Mouse (Mus musculus) lung, postnatal 25 days (tissue): ENCODE measurements around the gene Gmip.

Experiments
- DNase-seq: peaks from one replicate; pipeline ENCODE4 v3.0.0; 2022; ENCODE audit warnings: low spot score

Gmip gene

DNA sequence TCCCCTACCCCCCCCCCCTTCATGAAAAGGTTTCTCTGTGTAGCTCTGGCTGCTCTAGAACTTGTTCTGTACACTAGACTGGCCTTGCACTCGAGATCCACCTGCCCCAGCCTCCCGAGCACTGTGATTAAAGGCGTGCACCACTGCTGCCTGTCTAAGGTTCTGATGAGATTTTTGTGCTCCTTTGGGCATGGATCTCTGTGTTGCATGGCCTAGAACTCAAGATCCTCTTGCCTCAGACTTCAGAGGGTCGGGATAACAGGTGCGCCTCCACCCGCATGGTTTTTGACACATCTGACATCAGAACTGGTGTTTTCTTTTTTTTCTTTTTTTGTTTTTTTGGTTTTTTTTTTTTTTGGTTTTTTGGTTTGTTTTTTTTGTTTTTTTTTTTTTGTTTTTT is 3.9 kb upstream of the Gmip start:
- DNase-seq: no peak

DNA sequence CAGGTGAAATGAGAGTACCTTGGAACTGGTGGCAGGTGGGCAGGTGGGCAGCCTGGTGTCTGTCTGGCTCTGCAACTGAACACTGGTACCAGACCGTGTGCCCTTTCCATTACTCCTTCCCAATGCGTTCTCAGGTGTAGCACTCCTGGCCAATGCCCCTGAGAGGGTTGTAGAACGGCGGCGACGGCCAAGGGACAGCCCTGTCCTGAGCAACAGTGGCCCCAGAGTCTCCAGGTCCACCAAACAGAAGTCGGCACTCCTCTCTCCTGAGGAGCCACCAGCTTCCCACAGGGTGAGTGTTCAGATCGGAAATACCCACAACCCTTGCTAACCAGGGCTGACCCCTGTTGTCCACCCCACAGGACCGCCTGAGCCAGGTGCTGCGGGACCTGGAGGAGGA is 3.4 kb upstream of the Gmip start:
- no peak for DNase-seq

DNA sequence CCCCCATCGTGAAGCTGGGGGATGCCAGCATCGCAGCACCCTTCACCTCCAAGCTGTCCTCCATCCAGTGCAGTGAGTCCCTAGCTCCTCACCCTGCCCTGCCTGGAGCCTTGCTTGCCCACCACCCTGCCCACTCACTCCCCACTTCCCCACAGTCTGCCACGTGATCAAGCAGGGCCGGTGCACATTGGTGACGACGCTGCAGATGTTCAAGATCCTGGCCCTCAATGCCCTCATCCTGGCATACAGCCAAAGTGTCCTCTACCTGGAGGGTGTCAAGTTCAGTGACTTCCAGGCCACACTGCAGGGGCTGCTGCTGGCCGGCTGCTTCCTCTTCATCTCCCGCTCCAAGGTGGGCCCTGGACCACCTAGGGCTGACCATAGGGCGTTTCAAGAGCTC is 3.0 kb upstream of the Gmip start:
- no peak for DNase-seq

DNA sequence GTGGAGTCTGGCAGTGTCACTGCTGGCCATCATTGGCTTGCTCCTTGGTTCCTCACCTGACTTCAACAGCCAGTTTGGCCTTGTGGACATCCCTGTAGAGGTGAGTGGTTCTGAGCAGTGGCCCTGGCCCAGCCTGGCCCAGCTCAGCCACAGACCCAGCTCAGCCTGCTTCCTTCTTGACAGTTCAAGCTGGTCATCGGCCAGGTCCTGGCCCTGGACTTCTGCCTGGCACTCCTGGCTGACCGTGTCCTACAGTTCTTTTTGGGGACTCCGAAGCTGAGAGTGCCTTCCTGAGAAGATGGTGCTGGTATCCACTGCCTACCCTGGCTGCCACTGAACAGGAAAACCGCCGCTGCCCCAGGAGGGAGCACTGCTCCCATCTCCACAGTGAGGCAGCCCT is 1.2 kb upstream of the Gmip start:
- no peak for DNase-seq

DNA sequence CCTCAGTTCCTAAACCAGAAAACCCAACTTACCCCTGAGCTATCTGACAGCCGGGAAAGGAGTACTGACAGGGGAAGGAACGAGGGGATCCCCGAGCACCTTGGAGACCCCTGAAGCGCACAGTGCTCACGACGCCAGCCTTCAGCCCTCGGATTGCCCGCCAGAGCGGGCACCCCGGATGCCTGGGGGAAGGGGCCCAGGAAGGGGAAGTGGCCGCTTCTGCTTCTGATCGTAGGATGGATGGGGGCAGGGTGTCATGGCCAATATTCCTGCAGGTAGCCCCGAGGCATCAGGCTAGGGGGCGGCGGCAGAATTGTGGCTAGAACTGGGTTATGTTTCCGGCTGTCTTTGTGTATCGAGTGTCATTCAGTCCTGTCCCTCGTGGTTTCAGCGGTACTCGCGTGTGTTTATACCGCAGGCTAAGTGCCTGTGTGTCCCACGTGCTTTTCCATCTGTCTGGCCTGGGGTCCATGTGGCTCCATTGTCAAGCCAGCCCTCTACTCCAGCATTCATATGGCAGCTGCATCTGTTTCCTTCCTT is 455 bp downstream of the Gmip start:
- DNase-seq: no peak

DNA sequence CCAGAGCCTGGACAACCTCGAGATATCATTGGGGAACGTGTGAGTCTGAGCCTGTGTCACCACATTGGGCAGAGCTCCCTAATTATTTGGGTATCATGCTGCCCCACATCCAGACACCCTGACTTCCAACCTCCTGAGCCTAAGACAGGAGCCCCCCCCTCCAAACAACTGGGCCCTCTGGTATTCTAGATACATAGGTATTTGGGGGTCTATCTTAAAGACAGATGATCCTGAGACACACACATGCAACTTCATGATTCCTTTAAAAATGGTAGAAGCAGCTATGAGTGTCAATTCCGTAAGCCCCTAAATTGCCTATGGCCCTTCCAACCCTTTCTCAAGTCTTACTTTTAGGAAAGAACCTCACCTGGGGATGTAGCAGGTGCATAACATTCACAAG is 1.3 kb downstream of the Gmip start:
- DNase-seq: no peak

DNA sequence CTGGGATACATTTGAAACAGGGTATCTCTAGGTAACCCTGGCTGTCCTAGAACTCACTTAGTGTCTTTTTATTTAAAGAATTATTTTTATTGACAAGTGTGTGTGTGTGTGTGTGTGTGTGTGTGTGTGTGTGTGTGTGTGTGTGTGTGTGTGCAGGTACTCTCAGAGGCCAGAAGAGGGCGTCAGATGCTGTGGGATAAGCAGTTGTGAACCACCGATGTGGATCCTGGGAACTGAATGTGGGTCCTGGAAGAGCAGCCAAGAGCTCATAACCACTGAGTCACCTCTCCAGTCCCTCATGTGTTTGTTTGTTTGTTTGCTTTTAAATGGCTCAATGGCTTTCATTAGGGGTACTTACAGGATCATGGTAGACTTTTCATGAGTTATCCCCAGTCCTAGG is 6.4 kb downstream of the Gmip start:
- no peak for DNase-seq

DNA sequence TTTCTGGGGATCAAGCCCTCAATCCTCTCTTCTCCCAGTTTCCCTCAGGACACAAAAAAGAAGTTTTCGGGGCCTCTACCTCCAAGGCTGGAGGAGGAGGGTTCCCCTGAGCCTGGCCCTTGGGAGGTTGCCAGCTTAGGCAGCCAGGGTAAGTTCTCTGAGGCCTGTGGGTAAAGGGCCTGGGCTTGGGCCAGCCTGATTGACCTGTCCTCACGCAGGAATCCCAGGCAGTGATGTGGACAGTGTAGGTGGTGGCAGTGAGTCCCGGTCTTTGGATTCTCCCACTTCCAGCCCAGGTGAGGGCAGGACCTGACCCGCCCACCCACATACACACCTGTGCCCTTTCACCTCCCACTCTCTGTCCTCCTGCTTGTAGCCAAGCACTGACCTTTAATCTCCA is 6.9 kb downstream of the Gmip start:
- DNase-seq: no peak

DNA sequence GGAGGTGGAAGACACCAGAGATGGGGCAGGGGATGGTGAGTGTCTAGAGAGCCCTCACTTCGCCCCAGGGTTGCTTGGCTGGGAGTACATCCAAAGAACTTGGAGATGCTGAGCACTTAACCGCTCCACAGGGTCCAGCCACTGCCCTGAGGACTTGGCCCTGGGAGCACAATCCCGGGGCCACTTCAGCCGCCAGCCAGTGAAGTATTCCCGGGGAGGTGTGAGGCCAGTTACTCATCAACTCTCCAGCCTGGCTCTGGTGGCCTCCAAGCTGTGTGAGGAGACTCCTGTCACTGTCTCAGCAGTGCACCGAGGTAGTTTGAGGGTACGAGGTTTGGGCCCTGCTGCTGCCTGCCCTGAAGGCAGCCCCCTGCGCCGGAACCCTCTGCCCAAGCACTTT is 12.0 kb downstream of the Gmip start:
- no peak for DNase-seq

DNA sequence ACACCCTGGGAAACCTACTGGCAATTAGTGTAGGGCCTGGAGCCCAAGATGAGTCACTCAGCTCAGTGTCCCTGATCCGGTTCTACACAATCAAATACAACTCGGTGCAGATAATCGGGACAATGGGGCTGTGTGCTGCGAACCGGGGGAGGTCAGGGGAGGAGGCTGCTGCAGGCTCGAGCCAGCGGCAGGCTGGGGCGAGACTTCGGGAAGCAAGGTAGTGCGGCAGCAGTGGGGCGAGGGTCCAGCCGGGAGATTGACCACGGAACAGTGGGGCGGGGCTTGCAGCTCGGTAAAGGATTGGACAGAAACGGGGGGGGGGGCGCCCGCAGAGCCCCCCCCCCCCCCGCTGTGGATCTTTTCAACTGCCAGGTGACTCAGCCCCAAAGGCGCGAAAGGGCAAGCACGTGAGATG is 13.5 kb downstream of the Gmip start:
- no peak for DNase-seq

DNA sequence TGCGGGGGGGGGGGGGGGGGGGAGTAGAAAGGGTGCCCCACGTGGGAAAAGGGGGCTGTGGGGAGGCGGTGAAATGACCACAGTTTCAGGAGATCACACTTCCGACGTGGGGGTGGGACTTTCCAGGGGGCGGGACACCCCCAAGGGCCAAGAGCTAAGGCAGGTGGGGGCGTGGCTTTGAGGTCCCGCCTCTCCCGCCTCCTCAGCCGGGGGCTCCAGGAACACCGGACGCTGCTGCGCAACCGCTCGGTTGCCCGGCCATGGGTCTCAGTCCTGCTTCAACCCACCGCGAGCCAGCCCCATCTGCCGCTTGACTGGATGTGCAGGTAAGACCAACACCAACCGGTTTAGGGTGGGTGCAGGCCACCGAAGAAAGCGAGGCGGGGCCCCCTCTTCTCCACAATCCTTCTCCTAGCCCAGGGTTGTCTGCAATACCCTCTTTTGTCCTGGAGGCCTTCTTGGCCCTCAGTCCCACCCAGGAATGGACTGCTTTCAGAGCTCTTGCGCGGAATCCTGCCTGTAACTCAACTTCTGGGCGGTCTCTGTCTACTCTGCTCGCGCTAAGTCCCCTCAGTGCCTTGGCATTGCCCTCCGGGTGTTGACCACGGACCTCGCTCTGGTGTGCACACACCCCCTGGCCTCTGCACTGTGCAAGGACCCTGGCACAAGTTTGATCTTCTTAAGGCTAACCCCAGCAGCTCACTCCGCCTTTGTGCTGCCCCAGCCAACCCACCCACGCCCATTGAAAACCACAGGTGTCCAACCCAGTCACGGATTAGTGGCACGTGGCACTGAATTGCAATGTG is 14.1 kb downstream of the Gmip start, which contains the start of gene Lpar2:
Gene Lpar2, plus strand, starts transcription at position 44 of the 806 bp plus-strand sequence.
- DNase-seq: peak; percentile 76

DNA sequence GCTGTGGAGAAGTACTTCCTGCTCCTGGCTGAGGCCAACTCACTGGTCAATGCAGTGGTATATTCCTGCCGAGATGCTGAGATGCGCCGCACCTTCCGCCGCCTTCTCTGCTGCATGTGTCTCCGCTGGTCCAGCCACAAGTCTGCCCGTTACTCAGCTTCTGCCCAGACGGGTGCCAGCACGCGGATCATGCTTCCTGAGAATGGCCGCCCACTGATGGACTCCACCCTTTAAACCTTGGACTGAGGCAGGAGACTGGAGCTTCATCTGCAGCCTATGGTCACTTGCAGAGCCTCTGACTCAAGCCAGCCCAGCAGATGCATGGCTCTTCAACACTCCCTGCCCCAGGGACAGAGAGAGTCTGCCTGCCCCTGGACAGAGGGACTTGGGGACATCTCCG is 17.9 kb downstream of the Gmip start:
- no peak for DNase-seq

DNA sequence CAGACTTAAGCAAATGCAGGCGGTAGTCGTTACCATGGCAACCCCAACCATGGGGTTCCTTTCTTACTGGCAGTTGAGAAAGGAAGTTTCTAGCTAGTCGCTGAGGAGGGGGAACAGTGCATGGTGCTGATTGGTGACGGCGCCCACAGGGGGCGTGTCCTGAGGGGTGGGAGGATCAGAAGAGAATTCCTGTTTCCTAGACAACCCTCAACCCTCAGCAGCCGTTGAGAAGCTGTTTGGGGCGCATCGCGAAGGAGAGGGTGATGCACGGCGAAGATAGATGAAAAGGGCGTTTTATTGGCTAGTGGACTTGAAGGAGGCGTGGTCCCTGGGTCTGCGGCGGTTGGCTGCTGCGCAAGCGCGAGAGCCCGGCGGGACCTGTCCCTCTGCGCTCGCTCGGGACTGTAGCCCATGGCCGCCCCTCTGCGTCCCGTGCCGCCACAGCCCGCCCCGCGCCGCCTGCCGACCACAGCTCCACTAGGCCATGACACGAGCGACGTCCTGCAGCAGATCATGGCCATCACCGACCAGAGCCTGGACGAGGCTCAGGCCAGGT is 23.9 kb downstream of the Gmip start, which contains the start of gene Pbx4:
Gene Pbx4, plus strand, starts transcription at position 194 of the 556 bp plus-strand sequence.
- DNase-seq: peak; percentile 86

DNA sequence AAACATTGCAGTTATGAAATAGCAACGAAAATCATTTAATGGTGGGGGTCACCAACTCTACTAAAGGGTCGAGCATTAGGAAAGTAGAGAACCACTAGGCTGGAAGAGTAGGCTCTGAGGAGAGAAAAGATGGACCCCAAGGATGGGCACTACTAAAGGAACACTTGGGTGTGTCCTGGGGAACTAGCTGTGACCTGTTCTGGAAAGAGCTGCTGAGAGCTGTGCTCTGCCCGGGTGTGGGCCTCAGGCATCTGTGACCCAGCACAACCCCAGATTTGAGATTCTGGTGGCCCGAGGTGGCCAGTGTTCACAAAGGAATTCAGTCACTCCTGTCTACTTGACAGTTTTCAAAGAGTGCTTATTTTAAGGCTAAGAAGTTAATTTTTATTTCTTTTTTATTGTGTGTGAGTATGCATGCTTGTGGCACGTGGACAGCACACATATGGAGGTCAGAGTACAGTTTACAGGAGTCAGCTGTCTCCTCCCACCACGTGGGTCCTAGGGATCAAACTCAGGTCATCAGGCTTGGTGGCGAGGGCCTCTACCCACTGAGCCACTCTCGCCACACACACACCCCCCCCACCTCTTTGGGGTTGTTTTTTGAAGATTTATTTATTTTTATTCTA is 28.7 kb downstream of the Gmip start:
- DNase-seq: no peak

DNA sequence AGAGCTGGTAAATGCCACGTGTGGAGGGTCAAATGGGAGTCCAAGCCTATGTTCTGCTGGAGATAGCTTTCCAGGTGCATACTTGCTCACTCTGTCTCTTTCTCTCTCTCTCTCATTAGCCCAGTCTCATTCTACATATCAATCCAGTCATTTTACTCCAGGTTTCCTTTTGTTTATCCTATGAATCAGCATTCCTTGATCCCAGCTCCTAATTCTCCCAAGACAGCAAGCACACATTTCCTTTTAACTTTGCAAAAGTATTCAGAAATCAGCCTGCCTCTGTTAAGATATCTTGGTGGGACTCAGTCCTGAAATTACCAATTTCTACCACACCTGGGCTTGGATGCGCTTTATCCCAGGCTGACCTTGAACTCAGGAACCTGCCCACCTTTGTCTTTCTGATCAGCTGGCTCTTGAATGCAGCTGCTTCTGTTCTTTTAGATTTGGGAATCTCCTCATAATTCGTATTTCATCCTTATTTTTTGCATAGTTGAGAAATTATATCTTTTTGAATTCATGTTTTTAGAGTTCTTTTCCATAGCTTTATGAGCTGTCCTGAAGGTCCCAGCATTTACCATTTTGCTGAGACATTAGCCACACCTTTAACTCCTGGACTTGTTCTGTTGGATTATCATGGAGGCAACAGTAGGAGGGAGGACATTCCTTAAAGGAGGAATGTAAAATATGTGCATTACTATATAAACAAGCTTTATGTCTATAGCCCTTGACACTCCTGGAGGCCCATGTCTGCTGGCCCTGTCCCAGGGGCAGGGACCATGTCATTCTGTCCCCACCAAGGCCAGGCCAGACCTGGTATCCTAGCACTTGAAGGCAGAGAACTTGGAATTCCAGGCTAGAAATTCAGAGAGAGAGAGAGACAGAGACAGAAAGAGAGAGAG is 38.9 kb downstream of the Gmip start:
- no peak for DNase-seq

DNA sequence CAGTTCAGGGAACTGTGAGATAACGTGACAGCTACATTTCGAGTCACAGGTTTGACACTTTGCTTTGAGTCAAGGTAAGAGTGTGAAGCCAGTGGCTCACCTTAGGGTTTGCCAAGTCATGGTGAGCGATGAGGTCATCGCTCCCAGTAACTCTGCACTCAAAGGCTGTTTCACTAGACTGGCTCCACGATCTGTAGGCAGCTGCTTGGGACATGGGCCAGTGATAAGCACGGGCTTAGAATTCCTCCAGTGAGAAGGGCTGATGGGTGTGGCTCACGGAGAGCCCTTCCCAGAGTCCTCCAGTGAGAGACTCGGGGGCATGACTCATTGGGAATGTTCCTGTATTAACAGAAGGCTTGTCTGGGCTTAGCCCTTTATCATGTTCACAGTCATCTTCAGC is 40.5 kb downstream of the Gmip start:
- peak; percentile 79 for DNase-seq

DNA sequence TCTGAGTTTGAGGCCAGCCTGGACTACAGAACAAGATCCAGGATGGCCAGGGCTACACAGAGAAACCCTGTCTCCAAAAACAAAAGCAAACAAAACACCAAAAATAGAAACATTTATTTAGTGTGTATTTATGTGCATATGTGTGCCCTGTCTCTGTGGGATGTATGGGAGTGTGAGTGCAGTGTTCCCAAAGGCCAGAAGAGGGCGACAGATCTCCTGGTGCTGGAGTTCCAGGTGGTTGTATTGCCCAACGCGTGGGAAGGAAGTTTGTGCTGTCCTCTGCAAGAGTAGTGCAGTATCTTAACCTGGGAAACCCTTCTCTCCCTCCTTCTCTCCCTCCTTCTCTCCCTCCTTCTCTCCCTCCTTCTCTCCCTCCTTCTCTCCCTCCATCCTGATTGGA is 41.4 kb downstream of the Gmip start:
- no peak for DNase-seq

DNA sequence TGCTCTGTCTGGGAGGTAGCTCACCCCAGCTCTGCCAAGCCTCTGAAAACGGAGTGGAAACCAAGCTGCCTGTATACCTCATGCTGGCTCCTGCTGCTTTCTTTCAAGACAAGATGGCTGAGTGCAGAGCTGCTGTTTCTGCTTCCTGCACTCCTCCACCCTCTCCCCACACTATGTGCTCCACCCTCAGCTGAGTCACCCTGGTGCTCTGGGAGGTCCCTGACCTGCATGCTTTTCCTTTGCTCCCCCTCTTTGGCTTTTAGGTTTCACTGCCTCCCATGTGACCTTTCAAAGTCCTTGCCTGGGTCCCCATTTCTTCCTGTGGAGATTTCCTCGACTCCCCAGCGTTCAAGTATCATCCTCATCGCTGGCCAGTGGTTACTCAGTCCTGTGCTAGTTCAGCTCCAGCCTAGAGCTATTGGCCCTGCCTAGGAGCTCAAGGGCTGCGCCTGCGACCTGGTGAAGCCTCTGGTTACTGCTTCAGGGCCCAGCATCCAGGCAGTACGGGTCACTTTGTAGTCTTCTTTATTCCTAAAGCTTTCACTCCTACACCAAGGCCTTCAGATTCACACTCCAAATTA is 42.5 kb downstream of the Gmip start:
- DNase-seq: no peak

DNA sequence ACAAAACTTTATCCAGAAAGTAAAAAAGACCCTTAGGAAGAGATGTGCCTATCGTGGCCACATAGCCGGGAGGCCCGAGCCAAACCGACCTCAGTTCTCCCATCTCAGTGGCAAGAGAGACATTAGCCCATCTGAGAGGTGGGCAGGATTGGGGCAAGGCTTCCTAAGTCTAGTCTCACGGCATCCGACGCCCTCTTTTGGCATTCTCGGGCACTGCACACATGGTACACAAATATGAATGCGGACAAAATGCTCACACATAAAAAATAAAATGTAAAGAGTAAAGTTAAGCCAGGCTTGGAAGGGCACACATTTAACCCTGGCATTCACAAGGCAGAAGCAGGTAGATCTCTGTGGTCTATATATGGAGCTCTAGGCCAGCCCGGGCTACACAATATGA is 45.4 kb downstream of the Gmip start:
- no peak for DNase-seq

DNA sequence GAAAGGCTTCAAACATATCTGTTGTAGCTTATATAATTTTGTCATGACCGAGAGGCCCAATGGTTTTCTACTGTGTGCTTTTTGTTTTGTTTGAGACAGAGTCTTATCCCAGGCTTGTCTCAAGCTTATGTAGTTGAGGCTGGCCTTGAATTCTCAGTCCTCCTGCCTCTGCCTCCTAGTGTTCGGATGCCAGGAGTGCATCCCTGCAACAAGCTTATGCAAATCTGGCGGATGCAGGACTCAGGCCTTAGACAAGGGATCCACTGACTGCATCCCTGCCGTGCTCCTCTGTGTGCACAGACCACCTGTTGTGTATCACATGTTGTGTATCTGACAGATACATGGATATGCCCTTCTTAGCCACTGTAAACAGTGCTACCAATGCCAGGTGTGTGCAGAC is 52.3 kb downstream of the Gmip start:
- no peak for DNase-seq

DNA sequence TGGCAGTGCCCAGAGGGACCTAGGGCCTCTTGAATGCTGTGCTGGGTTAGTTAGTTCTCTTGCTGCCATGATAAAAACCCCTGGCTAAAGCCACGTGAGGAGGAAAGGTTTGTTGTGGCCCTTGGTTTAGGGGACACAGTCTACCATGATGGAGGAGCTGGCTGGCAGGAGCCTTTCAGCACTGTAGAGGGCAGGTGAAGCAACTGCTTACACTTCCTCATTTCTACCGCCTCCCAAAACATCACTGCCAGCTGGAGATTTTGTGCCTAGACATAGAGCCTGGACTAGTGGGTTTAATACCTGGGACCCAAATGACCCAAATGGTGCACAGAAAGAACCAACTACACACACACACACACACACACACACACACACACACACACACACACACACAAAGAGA is 52.8 kb downstream of the Gmip start:
- DNase-seq: no peak
